Mouse (Mus musculus) left cerebral cortex, adult 9 months (tissue): Measurements from ENCODE around the gene Trim2.
A peak's percentile ranks its signal among the peaks of the same experiment; 100 is the strongest.

Source experiments
- DNase-seq, 2 experiments: peaks; one replicate each; pipeline ENCODE4 v3.0.0; 2022; ENCODE audit warnings: low spot score in 2 of 2

The Trim2 gene

GRCm38 (mm10) chr3:84319504-84319903 is 12.8 kb upstream of the Trim2 start:
- no peak for DNase-seq

DNA sequence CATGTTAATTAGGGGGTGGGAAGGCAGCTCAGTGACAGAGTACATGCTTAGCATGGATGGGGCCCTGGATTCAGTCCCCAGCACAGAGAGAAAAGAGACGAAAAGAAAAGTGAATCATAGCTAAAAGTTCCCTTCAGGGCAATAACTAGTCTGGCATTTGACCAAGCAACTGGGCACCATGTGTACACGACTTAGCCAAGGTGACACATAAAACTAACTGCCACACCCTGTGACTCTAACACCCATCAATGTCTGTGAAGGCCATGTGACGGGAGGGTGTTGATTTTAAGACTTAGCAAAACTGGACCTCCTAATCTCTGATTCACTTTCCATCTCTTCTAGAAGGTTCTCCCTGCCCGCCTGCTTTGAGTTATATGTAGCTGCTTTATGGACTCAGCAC is 12.2 kb upstream of the Trim2 start:
- DNase-seq = no peak

- DNase-seq = peak; percentile 32 to 76
Measured at GRCm38 (mm10) chr3:84314651-84315191, 8.0 kb upstream of the Trim2 start.

DNA sequence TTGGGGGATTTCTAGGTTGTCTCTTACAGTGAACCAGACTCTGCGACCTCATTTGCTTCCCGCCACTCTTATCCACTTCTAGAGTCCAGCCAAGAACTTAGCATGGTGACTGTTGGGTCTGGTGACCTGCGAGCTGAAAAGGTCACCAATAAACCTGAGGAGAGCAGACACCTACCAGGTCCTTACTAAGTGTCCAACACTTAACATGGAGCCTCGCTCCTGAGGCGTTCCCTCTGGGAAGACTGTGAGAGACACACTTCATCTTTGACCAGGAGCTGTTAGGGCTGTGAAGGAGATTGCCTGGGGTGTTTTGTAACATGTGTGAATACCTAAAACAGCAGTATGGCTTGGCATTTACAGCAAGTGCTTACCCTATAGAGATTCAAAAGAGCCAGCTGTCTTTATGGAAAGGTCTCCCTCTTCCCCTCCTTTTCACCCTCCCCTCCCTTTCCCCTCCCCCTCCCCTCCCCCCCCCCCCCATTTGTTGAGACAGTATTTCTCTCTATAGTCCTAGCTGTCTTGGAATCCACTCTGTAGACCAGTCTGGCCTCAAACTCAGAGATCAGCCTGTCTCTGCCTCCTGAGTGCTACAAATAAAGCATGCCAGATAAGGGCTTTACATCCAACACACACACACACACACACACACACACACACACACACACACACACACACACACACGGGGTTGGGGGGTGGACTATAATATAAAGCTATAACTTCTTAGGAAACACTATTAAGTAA is 7.3 kb upstream of the Trim2 start:
- no peak for DNase-seq

- DNase-seq = peak; percentile 44 to 85
Measured at GRCm38 (mm10) chr3:84313003-84313800, 6.5 kb upstream of the Trim2 start.

- no peak for DNase-seq
Measured at GRCm38 (mm10) chr3:84312326-84312725, 5.6 kb upstream of the Trim2 start.

DNA sequence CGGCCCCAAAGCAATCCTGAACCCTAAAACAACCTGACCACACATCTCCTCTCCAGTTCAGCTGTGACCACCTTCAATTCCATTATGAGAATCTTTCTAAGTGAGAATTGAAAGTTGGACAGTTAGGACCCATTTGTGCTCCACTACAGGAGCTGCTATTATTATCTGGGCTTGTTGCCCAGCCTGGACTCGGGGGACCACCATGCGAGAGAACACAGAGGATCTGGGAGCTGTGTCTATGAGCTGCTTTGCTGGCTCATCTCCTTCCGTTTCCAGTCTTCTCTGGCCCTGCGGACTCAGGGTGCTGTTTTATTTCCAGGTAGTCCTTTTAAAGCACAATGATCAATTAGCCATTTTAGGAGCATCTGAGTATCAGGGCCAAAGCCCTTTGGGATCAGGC is 839 bp upstream of the Trim2 start:
- DNase-seq = no peak

GRCm38 (mm10) chr3:84305722-84306510 is 761 bp downstream of the Trim2 start:
- DNase-seq = no peak

DNA sequence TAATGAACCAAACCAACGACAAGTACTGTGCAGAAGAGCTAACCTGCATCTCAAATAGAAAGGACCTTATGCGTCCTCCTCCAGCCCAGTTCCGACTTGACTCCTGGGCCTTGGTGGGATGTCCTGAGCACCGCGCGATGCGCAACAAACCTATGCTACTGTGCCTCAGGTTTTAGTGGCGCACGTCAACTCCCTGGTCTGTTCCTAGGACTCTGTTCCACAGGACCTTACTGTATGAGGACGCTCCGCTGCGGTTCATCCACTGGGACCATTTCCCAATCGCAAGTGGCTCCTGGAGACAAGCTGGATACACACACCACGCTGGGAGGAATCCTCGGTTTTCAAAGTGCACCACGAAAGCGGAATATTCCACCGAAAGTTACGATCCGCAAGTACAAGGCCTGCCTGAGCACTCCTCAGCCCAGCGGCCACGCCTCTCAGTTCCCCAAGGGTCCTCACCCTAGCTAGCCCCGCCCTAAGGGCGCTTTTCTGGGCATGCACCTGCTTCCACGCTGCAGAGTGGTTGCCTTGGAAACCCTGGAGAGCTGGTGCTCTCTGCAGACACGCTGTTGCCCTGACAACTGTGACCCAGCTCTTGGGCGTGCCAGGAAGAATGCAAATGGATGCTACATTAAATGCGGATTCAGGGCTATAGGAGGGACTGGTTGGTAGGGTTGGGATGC is 1.5 kb downstream of the Trim2 start:
- peak; percentile 75 to 76 for DNase-seq

- peak; percentile 51 to 61 for DNase-seq
Measured at GRCm38 (mm10) chr3:84304339-84305009, 2.2 kb downstream of the Trim2 start.

DNA sequence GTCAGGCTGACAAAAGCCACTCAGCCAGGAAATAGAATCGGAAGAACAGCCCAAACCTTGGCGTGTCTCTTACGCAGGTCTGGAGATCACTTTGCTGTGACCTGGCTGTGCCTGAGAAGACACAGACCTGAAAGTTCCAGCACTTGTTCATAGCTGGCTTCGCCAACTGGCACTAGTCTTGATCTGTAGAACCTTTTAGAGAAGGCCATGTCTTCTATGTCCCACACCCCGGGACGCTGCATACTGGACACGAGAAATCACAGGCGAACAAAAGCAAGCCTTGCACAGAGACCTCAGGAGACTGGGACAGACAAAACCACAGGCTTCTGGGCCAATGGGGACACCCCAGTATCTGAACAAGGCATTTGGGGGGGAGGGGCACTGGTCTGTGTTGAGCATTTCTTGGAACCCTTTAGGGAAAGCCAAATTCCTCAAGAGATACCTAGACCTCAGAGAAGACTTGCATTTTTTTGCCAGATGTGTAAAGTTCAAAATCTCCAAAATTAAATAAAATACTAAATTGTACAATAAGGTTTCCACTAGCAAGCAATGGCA is 3.2 kb downstream of the Trim2 start:
- DNase-seq = no peak

DNA sequence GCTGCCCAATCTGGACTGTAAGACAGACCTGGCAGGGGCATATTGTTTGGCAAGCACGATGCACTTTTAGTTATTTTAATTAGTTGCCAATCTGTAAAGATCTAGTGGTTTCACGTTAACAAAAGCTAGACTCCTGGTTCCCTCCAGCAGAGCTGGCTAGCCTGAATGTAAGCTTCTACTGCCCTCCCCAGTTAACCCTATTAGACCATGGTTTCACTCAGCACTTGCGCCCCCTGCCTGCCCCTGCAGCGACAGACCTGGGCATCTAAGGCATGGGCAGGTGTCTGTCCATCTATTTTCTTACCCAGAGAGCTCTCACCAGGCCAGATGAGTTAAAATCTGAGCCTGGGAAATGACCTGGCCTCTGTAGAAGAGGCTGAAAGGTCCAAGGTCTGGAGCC is 4.4 kb downstream of the Trim2 start:
- no peak for DNase-seq

GRCm38 (mm10) chr3:84301674-84302073 is 5.0 kb downstream of the Trim2 start:
- no peak for DNase-seq

DNA sequence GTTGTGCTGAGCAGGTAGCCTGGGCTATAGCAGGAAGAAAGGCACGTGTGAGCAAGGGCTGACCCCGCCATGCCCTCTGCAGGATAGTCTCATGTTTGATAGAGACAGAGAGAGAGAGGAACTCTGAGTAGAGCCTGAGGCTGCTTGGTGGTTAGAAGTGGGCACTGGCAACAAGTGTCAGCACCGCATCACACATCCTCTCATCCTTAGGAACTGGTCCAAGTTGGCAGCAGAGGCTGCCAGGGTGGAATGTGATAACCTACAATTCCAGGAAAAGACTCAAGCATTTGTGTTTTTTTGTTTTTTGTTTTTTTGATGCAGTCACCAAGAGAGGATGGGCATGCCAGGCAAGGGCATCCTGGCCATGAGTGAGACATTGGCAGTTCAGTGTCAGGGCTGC is 8.5 kb downstream of the Trim2 start:
- no peak for DNase-seq

- DNase-seq = no peak
Measured at GRCm38 (mm10) chr3:84296676-84297075, 10.0 kb downstream of the Trim2 start.

- no peak for DNase-seq
Measured at GRCm38 (mm10) chr3:84294734-84295133, 11.9 kb downstream of the Trim2 start.

DNA sequence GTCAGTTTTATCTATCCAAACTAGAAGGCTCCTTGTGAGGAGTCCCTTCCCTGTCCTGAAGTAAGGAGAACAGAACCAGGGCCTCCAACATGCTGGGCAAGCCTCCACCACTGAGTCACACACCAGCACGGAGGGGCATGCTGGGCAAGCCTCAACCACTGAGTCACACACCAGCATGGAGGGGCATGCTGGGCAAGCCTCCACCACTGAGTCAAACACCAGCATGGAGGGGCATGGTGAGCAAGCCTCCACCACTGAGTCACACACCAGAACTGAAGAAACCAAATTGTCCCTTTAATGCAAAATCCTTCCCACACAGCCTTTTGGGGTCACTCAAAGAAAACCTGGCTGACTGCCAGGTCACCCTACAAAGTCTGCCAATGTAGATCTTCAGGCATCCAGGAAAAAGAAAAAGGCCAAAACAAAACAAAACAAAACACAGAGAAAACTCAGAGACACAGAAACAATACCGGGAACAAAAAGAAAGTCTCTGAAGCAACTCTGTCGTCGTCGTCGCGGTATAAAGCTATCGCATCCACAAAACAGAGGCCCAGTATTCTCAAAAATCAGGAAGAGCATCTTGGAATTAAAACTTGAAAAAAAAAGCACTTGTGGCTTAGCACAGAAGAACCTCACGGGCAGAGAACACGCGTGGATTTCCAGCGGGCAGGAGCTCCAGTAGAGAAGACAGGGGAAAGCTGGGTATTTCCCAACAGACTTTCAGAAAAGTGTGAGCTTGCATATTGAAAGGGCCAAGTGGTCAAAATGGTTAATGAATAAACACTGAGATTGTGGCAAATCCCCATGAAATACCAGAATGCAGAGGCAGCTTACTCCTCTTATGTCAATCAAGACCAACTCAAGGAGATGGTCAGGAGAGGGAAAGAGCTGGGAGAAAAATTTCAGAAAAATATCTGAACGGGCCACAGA is 12.7 kb downstream of the Trim2 start:
- no peak for DNase-seq

DNA sequence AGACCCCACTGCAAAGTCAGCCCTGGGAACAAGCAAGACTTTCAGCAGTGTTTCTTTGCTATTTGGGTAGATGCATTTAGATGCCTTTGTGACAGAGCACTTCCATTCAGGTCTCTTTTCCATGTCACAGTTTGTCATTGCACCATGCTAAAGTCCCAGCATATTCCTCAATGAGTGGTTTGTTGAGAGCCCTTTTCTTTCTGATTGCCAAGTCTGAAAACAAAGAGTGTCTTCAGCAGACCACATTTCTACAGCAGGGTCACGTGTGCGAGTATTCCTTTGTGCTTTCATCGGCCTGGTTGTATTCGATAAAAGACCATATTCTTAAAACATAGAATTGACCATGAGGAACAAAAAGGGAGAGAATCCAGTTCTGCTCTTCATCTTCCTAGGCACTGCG is 14.4 kb downstream of the Trim2 start:
- no peak for DNase-seq

GRCm38 (mm10) chr3:84288931-84289330 is 17.7 kb downstream of the Trim2 start:
- DNase-seq = peak in 1 of 2 experiments; percentile 51

GRCm38 (mm10) chr3:84287256-84287655 is 19.4 kb downstream of the Trim2 start:
- DNase-seq = no peak
